Mouse (Mus musculus): ENCODE results near the gene Rplp0.
"Not testable (repeated sequence)": the region's sequence is repeated elsewhere in the genome, so short reads cannot be mapped to it uniquely, and the experiment has no call there.

Gene Rplp0

DNA sequence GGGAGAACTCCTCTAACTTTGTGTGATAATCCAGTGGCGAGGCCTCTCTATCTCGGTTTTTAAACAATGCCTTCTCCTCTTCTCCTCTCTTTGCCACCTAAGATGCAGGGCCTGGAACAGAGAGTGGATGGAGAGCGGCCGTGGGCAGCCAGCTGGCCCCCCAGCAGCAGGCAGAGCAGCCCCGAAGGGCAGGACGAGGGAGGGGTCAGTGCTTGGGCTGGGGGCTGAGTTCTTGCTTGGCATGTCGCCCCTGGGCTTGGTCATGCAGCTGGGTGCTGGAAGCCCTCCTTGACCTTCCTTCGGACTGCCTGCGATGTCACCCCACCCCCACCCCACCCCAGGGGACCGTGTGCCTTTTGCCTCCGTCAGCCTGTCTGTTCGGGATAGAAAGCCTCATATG is 7.9 kb upstream of the Rplp0 start:
- no peak for DNase-seq (ENCODE audit: low spot score)

GRCm38 (mm10) chr5:115551799-115552198 is 7.5 kb upstream of the Rplp0 start:
- DNase-seq (ENCODE audit: low spot score), result no peak

- no peak for DNase-seq (ENCODE audit: low spot score)
These were observed 5.4 kb upstream of the Rplp0 start for GRCm38 (mm10) chr5:115553801-115554420.

DNA sequence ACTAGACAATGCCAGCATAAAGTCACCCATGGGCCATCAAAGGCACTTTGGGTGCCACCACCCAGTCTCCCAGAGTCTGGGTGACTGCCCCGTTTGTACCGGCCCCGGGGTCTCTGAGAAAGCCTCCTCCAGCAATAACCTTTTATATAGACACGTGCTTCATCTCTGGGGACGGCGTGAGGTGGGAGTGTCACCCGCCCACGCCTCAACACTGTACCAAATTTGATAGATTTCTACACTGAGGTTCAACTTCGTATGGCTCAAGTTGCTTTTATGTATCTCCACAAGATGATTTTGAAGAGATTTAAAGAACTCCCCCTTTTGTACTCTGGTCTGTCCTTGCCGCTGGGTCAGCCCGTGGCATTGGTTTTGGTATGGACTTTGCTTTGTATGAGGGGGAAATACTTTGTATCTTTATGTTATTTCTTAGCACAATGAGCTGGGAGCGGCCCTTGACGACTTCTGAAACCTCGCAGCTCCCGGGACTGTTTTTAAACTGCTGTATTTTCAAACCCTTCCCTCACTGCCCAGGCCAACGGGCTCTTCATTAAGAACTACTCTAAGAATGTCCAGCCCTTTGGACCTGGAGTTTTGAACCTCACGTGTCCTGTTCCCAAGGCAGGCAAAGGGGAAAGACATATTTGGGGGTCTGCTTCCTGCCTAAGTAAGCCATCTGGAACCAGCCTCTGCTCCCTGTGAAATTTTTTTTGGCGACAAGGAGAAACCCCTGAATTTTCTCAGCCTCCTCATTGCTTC is 4.6 kb upstream of the Rplp0 start:
- DNase-seq (ENCODE audit: low spot score), result no peak

GRCm38 (mm10) chr5:115556217-115556616 is 3.0 kb upstream of the Rplp0 start:
- peak; percentile 80 for DNase-seq (ENCODE audit: low spot score)

DNA sequence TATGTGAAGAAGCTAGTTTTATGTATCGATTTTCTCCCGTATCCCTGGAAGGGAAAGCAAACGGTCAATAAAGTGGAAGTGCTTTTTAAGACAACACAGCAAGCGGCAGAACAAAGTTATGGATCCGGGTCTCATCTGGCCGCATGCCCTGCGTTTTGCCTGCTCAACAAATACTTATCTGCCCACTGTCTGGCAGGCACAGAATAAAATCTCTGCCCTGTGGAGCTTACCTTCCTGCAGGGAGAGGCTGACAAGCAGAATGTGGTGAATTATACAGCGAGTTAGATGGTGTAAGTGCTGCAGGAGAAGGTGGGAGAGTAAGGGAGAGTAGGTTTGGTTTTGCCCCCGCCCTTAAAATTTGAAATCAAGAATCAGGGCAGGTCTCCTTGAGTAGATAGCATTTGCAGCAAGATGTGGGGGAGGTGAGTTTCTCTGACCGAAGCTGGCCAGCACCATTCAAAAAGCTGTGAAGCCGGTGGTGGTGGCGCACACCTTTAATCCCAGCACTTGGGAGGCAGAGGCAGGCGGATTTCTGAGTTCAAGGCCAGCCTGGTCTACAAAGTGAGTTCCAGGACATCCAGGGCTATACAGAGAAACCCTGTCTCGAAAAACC is 979 bp upstream of the Rplp0 start:
- no peak for DNase-seq (ENCODE audit: low spot score)

- peak; percentile 52 for DNase-seq (ENCODE audit: low spot score)
These were observed 1.2 kb downstream of the Rplp0 start for GRCm38 (mm10) chr5:115560336-115560905.

DNA sequence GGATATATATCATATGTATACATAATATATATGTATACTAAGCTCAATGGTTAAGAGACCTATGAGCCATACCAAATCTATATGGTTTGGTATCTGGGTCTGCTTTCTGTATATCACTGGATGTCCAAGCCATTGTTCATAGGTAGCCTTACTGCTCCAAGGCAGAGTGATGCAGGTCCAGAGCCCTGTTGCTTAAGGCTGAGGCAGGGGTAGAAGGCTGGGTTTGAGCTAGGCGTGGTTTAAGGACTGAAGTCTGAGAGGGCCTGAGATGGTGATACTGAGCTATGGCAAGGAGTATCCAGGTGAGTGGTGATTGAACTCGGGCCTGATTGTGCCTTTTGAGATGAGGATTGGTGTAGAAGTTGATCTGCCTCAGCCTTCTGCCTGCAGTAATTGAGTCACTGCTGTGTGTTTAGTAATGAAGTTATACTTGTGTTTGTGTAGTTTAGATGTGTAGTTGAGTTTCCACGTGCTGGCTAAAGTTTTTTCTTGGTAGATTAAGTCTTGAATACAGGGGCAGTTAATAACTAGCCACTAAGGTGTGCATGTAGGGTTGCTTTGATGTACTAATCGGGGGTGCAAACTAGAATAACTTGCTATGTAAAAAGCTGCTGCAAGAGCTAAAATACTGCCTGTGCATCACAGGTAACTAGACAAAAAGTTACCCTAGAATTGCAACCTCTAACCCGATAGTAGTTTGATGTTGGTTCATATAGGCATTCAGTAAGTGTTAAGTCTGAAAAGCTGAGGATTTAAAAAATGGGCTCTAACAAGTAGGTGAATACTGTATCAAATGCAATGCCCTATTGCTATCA is 4.7 kb downstream of the Rplp0 start:
- no peak for DNase-seq (ENCODE audit: low spot score)

GRCm38 (mm10) chr5:115564737-115565393 is 5.6 kb downstream of the Rplp0 start, which contains the start of gene Gcn1l1:
Gene Gcn1l1, plus strand, starts transcription at chr5:115565254.
- peak; percentile 63 for DNase-seq (ENCODE audit: low spot score)

DNA sequence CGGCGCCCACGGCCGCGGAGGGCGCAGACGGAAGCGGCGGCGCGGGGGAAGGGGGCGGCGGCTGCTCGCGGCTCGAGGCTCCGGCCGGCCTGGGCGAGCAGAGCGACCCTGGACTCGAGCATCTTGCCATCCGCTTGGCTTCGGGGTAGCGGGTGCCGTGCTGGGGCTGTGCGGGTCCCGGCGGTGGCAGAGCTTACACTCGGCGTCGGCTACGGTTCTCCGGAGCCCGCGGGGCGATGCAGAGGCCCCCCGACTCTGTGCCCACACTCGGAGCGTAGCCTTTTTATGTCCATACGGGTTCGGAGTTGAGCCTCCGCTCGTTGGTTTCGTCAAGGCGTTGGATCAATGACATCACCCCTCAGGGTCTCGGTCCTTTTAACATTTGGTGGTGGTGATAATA is 6.1 kb downstream of the Rplp0 start:
- no peak for DNase-seq (ENCODE audit: low spot score)

DNA sequence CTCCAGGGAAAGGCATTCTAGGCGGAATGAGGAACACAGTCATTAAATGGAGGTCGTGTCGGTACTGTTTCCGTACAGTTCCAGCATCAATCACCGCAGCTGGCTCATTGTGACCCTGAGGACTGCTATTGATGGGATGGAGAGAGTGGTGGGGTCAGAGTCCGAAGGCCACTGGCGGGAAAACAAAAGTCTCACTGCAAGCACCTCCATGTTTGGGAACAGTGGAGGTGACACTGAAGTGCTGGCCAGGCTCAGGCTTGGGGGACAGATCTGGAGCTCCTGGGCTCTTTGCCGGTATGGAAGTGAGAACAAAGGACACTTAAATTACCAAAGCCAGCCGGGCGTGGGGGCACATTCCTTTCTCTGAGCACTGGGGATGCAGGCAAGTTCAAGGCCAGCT is 9.4 kb downstream of the Rplp0 start:
- no peak for DNase-seq (ENCODE audit: low spot score)

DNA sequence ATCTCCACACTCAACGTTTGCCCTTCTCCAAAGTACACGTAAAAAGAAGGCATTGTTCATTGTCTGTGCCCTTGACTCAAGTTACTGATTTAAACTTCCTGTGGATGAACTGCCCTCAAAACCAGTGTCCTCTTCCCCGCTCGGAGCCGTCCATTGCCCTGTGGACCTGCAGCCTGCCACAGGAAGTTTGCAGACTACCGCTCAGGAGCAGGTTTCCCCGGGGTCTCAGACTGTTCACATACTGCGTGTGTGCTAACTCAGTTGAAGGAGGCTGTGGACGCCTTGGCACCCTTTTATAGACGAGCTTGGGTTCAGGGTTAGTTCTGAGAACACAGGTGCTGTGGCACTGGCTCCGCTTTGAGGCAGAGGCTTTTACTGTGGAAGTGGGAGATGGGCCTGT is 10.0 kb downstream of the Rplp0 start:
- no peak for DNase-seq (ENCODE audit: low spot score)

DNA sequence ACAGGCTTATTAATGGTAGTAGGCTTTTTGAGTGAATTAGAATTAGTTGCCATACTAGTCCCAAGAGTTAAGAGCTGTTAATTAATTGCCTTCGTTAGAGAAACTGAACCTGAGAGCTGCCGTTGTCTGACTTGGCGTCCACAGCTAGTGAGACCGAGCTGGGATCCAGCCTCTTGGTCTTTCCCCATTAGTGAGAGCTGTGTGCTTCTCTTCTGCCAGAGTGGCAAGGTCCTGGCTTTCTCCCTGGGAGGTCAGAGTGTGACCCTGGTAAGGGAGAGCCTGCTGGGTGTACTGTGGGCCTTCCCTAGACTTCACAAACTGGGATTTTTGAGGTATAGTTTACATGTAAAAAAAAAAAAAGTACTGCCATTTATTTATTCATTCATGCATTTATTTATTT is 10.5 kb downstream of the Rplp0 start:
- no peak for DNase-seq (ENCODE audit: low spot score)

DNA sequence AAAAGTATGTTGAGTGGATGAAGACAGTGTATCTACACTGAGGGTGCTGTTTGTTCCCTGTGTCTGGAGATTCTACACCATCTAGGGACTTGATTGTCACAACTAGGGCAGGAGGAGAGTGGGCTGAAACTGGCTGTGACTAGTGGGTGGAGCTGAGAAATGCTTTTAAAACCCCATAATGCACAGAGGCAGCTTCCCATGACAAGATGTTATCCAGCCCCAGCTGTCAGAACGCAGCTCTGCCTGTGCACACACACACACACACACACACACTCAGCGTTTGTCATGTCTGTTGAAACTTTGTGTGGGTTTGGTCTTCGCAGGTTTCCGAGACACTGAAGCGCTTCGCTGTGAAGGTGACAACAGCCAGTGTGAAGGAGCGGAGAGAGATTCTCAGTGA is 11.8 kb downstream of the Rplp0 start:
- no peak for DNase-seq (ENCODE audit: low spot score)

- no peak for DNase-seq (ENCODE audit: low spot score)
These were observed 13.6 kb downstream of the Rplp0 start for GRCm38 (mm10) chr5:115572679-115573535.

GRCm38 (mm10) chr5:115574992-115575391 is 15.7 kb downstream of the Rplp0 start:
- no peak for DNase-seq (ENCODE audit: low spot score)

DNA sequence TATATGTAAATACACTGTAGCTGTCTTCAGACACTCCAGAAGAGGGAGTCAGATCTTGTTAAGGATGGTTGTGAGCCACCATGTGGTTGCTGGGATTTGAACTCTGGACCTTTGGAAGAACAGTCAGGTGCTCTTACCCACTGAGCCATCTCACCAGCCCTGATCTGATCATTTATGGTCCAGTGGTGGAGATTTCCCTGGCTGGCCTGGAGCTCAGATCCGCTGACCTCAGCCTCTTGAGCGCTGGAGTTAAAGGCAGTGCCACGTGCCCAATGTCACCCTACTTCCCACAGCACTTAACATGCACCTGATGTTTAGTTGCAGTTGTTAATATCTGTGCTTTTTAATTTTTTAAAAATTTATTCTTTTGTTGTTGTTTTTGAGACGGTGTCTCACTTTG is 18.4 kb downstream of the Rplp0 start:
- DNase-seq (ENCODE audit: low spot score), result not testable (repeated sequence)

DNA sequence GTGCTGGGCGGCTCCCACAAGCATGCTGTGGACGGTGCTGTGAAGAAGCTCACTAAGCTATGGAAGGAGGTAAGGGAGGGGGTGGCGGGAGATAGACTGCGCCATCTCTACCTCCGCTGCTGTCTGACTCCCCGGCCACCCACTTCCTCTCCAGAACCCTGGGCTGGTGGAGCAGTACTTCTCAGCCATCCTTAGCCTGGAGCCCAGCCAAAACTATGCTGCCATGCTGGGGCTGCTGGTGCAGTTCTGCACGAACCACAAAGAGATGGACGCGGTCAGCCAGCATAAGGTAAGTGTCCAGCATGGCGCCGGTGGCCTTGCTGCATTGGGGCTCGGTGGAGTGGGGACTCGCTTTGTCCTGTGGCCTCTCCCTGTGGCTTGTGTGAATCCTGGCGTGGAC is 19.7 kb downstream of the Rplp0 start:
- DNase-seq (ENCODE audit: low spot score), result no peak

DNA sequence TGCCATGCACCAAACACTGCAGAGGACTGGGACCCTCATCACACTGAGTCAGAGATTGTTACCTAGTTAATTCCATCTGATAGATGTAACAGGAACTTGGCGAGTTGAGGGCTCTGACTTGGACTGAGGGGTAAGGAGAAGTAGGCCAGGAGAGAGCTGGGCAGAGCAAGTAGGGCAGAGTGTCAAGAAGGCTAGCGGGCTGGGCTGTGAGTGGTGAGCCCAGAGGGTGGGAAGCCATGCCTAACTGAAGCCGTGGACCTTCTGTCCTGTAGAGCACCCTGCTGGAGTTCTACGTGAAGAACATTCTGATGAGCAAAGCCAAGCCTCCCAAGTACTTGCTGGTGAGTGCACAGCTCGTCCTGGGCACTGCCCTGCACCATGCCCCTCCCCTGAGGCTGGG is 20.1 kb downstream of the Rplp0 start:
- DNase-seq (ENCODE audit: low spot score), result no peak

DNA sequence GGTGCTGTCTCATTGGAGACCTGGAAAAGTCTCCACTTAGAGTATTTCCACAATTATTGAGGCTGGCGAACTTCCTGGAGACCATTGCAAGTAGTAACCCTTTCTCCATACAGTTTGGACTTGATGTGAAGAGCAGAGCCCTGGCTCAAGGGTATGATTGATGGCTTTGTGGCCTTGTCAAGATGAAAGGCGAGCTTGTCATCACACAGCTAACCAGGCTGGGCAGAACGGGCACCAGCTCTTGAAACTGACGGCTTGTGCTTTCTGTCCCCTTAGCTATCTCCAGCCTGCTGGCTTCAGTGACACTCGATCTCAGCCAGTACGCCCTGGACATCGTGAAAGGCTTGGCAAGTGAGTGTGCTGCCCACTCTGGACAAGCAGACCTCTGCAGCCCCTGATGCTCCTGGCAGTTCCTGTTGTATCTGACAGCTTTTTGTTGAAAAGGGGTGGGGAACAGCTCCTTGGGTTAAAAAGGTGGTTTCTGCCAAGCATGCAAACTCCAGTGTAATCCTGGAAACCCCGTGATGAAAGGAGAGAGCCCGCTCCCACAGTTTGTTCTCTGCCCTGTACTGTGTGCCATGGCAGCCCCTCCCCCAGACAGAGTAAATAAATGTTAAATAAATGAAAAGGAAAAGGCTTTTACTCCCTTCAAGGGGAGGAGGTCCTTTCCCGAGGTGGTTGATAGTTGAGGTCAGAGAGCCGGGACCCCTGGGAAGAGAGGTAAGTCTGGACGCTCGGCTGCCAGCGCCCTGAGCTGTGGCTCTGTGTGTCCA is 21.1 kb downstream of the Rplp0 start:
- no peak for DNase-seq (ENCODE audit: low spot score)
